Mouse (Mus musculus) urinary bladder, postnatal 25 days (tissue): ENCODE data around the gene Ackr2.

Experiments
- DNase-seq: peaks from one replicate; pipeline ENCODE4 v3.0.0; 2022; ENCODE audit warnings: low spot score

Gene Ackr2

GRCm38 (mm10) chr9:121892057-121892687 is 6.0 kb upstream of the Ackr2 start:
- DNase-seq: no peak

- no peak for DNase-seq
Measured at GRCm38 (mm10) chr9:121894447-121894846, 3.7 kb upstream of the Ackr2 start.

- DNase-seq: no peak
Measured at GRCm38 (mm10) chr9:121895392-121895993, 2.7 kb upstream of the Ackr2 start.

GRCm38 (mm10) chr9:121896820-121897219 is 1.3 kb upstream of the Ackr2 start:
- no peak for DNase-seq

- no peak for DNase-seq
Measured at GRCm38 (mm10) chr9:121899306-121899705, 1.2 kb downstream of the Ackr2 start.

GRCm38 (mm10) chr9:121900282-121900855 is 2.2 kb downstream of the Ackr2 start:
- DNase-seq: no peak

GRCm38 (mm10) chr9:121901710-121902700 is 3.9 kb downstream of the Ackr2 start:
- no peak for DNase-seq

- DNase-seq: no peak
Measured at GRCm38 (mm10) chr9:121903476-121904305, 5.5 kb downstream of the Ackr2 start.

- DNase-seq: no peak
Measured at GRCm38 (mm10) chr9:121904319-121904718, 6.2 kb downstream of the Ackr2 start.

GRCm38 (mm10) chr9:121904946-121905345 is 6.8 kb downstream of the Ackr2 start:
- no peak for DNase-seq

GRCm38 (mm10) chr9:121905556-121906185 is 7.5 kb downstream of the Ackr2 start:
- DNase-seq: no peak

- DNase-seq: no peak
Measured at GRCm38 (mm10) chr9:121906456-121906855, 8.3 kb downstream of the Ackr2 start.

GRCm38 (mm10) chr9:121907356-121908070 is 9.4 kb downstream of the Ackr2 start:
- DNase-seq: no peak

- no peak for DNase-seq
Measured at GRCm38 (mm10) chr9:121908321-121908720, 10.2 kb downstream of the Ackr2 start.

GRCm38 (mm10) chr9:121909635-121910034 is 11.5 kb downstream of the Ackr2 start:
- no peak for DNase-seq

- no peak for DNase-seq
Measured at GRCm38 (mm10) chr9:121911196-121911595, 13.0 kb downstream of the Ackr2 start.

- no peak for DNase-seq
Measured at GRCm38 (mm10) chr9:121912786-121913185, 14.6 kb downstream of the Ackr2 start.

- DNase-seq: no peak
Measured at GRCm38 (mm10) chr9:121914226-121914757, 16.1 kb downstream of the Ackr2 start.

GRCm38 (mm10) chr9:121915056-121915455 is 16.9 kb downstream of the Ackr2 start:
- DNase-seq: no peak

GRCm38 (mm10) chr9:121916102-121916501 is 17.9 kb downstream of the Ackr2 start, which contains the start of gene Cyp8b1:
TSS of gene Cyp8b1 (minus strand) at chr9:121916305.
- no peak for DNase-seq
